Mouse (Mus musculus) CH12.LX (cell line): ENCODE data around the gene Eps15.

ENCODE experiments used
- CTCF ChIP-seq, 2 experiments: IDR thresholded peaks in 1 of 2; conservative IDR thresholded peaks in 1 of 2; 2 replicates each; pipeline ENCODE4 v1.5.1; 2011 to 2012; ENCODE audit warnings: low read depth in 2 of 2, low read length in 2 of 2, improper control_type of control experiment in 1 of 2, inconsistent platforms in 1 of 2, mild to moderate bottlenecking in 1 of 2, moderate library complexity in 1 of 2
- E2F4 ChIP-seq: IDR thresholded peaks from 2 replicates; pipeline ENCODE4 v1.6.1; 2011; ENCODE audit warnings: low read depth, low read length, improper control_type of control experiment; ENCODE audit not compliant: insufficient replicate concordance
- POLR2AphosphoS2 ChIP-seq: IDR thresholded peaks from 2 replicates; pipeline ENCODE4 v1.6.1; 2011; ENCODE audit warnings: low read depth, low read length, improper control_type of control experiment
- TCF12 ChIP-seq: IDR thresholded peaks from 2 replicates; pipeline ENCODE4 v1.6.1; 2014; ENCODE audit warnings: low read depth, mild to moderate bottlenecking, inconsistent platforms, low read length, improper control_type of control experiment

DNA sequence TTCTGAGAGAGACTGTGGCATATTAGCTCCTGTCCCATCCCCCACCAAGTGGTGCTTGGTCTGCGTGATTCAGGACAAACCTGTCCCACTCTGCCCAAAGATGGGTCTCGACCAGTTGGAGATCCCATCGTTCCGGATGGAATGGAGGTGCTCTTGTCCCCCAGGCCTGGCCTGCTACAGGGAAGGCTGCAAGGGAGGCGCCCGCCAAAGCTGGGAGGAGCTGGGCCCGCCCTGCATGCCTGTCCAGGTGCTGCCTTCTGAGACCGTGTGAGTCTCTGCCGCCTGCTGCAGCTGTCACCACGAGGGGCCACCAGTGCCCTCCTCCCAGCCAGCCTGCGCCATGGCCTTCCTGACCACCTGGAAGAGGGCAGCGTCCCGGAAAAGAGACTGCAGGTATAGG is 113.8 kb downstream of the Eps15 start:
- no peak for TF ChIP-seq TCF12
- no peak for TF ChIP-seq CTCF (conservative IDR thresholded peaks at IDR 0.05 in 1 of 2, IDR thresholded peaks at IDR 0.05 in 1 of 2; ENCODE audit: low read depth in 2 of 2, low read length in 2 of 2)
- TF ChIP-seq POLR2AphosphoS2: no peak
- no peak for TF ChIP-seq E2F4
